Mouse (Mus musculus): ENCODE measurements around the gene Crygf. TPM values are rescaled to one million over a fixed set of nuclear protein-coding genes. Genes with fewer than 3 reads are reported as not detected.
"Not testable (repeated sequence)": the region's sequence is repeated elsewhere in the genome, so short reads cannot be mapped to it uniquely, and the experiment has no call there.

The Crygf gene
- not detected in 2 replicates for polyA plus RNA-seq (2014; fragmentation: Nextera tagmentation; extraction: Ambion mirVana)

GRCm38 (mm10) chr1:65926294-65926693, at the start of gene Crygf:
Gene Crygf, plus strand, starts transcription at chr1:65926520.
- H3K9ac ChIP-seq (ENCODE audit: low read depth, low read length): no peak within 1 kb of the TSS
- H3K27me3 ChIP-seq (ENCODE audit: control insufficient read depth, insufficient read depth, low read length): no peaks in the 10 kb centered on the region
- no peak within 1 kb of the TSS for H3K4me3 ChIP-seq (ENCODE audit: low read length)
- ATAC-seq (ENCODE audit: low FRiP score, low TSS enrichment): peak; percentile 54
- no peak within 1 kb of the TSS for H3K4me2 ChIP-seq (replicated peaks; ENCODE audit: low read depth, low read length)
- WGBS: 66% methylated on average over 4 of the region's 4 CpGs
- H3K9me3 ChIP-seq (ENCODE audit: control insufficient read depth, low read length): no peaks in the 10 kb centered on the region
- 0 out of 2 replicates have a peak, but pooled peaks cover 3% of the 10 kb centered on the region for H3K4me1 ChIP-seq (ENCODE audit: control insufficient read depth, insufficient read depth, low read length)
- H3K27ac ChIP-seq (ENCODE audit: low read depth, low read length): no peak within 1 kb of the TSS
- H3K36me3 ChIP-seq (ENCODE audit: control insufficient read depth, insufficient read depth, low read length): no peaks in the 10 kb centered on the region

GRCm38 (mm10) chr1:65925361-65926210, 734 bp upstream of the Crygf start:
- H3K9me3 ChIP-seq (ENCODE audit: control insufficient read depth, low read length): no peaks in the 10 kb centered on the region
- H3K4me1 ChIP-seq (ENCODE audit: control insufficient read depth, insufficient read depth, low read length): 0 out of 2 replicates have a peak, but pooled peaks cover 3% of the 10 kb centered on the region
- no peaks in the 10 kb centered on the region for H3K27me3 ChIP-seq (ENCODE audit: control insufficient read depth, insufficient read depth, low read length)
- no peak overlapping the region for H3K9ac ChIP-seq (ENCODE audit: low read depth, low read length)
- no peaks in the 10 kb centered on the region for H3K36me3 ChIP-seq (ENCODE audit: control insufficient read depth, insufficient read depth, low read length)
- peak; percentile 75 for ATAC-seq (ENCODE audit: low FRiP score, low TSS enrichment)
- H3K27ac ChIP-seq (ENCODE audit: low read depth, low read length): no peak overlapping the region
- no peak overlapping the region for H3K4me3 ChIP-seq (ENCODE audit: low read length)
- no peak overlapping the region for H3K4me2 ChIP-seq (replicated peaks; ENCODE audit: low read depth, low read length)
- 27% methylated on average over 6 of the region's 6 CpGs for WGBS

GRCm38 (mm10) chr1:65926696-65927095, 376 bp downstream of the Crygf start:
- H3K27me3 ChIP-seq (ENCODE audit: control insufficient read depth, insufficient read depth, low read length); H3K9ac ChIP-seq (ENCODE audit: low read depth, low read length); H3K4me1 ChIP-seq (ENCODE audit: control insufficient read depth, insufficient read depth, low read length); H3K27ac ChIP-seq (ENCODE audit: low read depth, low read length); H3K36me3 ChIP-seq (ENCODE audit: control insufficient read depth, insufficient read depth, low read length); H3K4me3 ChIP-seq (ENCODE audit: low read length); H3K9me3 ChIP-seq (ENCODE audit: control insufficient read depth, low read length); ATAC-seq (ENCODE audit: low FRiP score, low TSS enrichment); H3K4me2 ChIP-seq (replicated peaks; ENCODE audit: low read depth, low read length): not testable (repeated sequence)
- WGBS: 79% methylated on average over 11 of the region's 11 CpGs

GRCm38 (mm10) chr1:65930055-65930454, 3.7 kb downstream of the Crygf start:
- no peak overlapping the region for H3K4me3 ChIP-seq (ENCODE audit: low read length)
- WGBS: 77% methylated on average over 2 of the region's 2 CpGs
- no peak for ATAC-seq (ENCODE audit: low FRiP score, low TSS enrichment)
- H3K27ac ChIP-seq (ENCODE audit: low read depth, low read length): no peak overlapping the region
- H3K4me2 ChIP-seq (replicated peaks; ENCODE audit: low read depth, low read length): no peak overlapping the region
- no peaks in the 10 kb centered on the region for H3K9me3 ChIP-seq (ENCODE audit: control insufficient read depth, low read length)
- 0 out of 2 replicates have a peak, but pooled peaks cover 3% of the 10 kb centered on the region for H3K4me1 ChIP-seq (ENCODE audit: control insufficient read depth, insufficient read depth, low read length)
- H3K36me3 ChIP-seq (ENCODE audit: control insufficient read depth, insufficient read depth, low read length): no peaks in the 10 kb centered on the region
- no peak overlapping the region for H3K9ac ChIP-seq (ENCODE audit: low read depth, low read length)
- no peaks in the 10 kb centered on the region for H3K27me3 ChIP-seq (ENCODE audit: control insufficient read depth, insufficient read depth, low read length)

GRCm38 (mm10) chr1:65932091-65932812, 5.9 kb downstream of the Crygf start:
- no peaks in the 10 kb centered on the region for H3K9me3 ChIP-seq (ENCODE audit: control insufficient read depth, low read length)
- H3K4me2 ChIP-seq (replicated peaks; ENCODE audit: low read depth, low read length): no peak overlapping the region
- no peak overlapping the region for H3K9ac ChIP-seq (ENCODE audit: low read depth, low read length)
- H3K27ac ChIP-seq (ENCODE audit: low read depth, low read length): no peak overlapping the region
- WGBS: 84% methylated on average over 4 of the region's 4 CpGs
- H3K36me3 ChIP-seq (ENCODE audit: control insufficient read depth, insufficient read depth, low read length): no peaks in the 10 kb centered on the region
- no peaks in the 10 kb centered on the region for H3K27me3 ChIP-seq (ENCODE audit: control insufficient read depth, insufficient read depth, low read length)
- H3K4me1 ChIP-seq (ENCODE audit: control insufficient read depth, insufficient read depth, low read length): no peaks in the 10 kb centered on the region
- no peak for ATAC-seq (ENCODE audit: low FRiP score, low TSS enrichment)
- H3K4me3 ChIP-seq (ENCODE audit: low read length): no peak overlapping the region

Other genes with a start within 250 kb of the Crygf start
- 4.7 and 4.9 TPM in 2 replicates for gene Map2, start 248.8 kb downstream of the Crygf start, polyA plus RNA-seq (2014; fragmentation: Nextera tagmentation; extraction: Ambion mirVana)